Mouse (Mus musculus): Measurements from ENCODE around the gene Pkd1.

Pkd1 gene

GRCm38 (mm10) chr17:24567034-24567779, 17.6 kb downstream of the Pkd1 start:
- DNase-seq = no peak

GRCm38 (mm10) chr17:24569837-24570236, 20.2 kb downstream of the Pkd1 start:
- DNase-seq = no peak

- DNase-seq = no peak
Measured at GRCm38 (mm10) chr17:24572651-24573245, 23.1 kb downstream of the Pkd1 start.

- no peak for DNase-seq
Measured at GRCm38 (mm10) chr17:24573811-24574210, 24.2 kb downstream of the Pkd1 start.

GRCm38 (mm10) chr17:24579532-24579931, 29.9 kb downstream of the Pkd1 start:
- DNase-seq = no peak

GRCm38 (mm10) chr17:24580287-24580686, 30.7 kb downstream of the Pkd1 start:
- peak; percentile 44 to 55 for DNase-seq

- DNase-seq = no peak
Measured at GRCm38 (mm10) chr17:24583599-24584460, 34.2 kb downstream of the Pkd1 start.

GRCm38 (mm10) chr17:24584520-24584919, 34.9 kb downstream of the Pkd1 start:
- no peak for DNase-seq

- no peak for DNase-seq
Measured at GRCm38 (mm10) chr17:24586532-24586931, 36.9 kb downstream of the Pkd1 start.

GRCm38 (mm10) chr17:24590943-24591342, 41.3 kb downstream of the Pkd1 start:
- DNase-seq = peak; percentile 67 to 79

GRCm38 (mm10) chr17:24591695-24592094, 42.1 kb downstream of the Pkd1 start:
- DNase-seq = no peak

- no peak for DNase-seq
Measured at GRCm38 (mm10) chr17:24593248-24593647, 43.6 kb downstream of the Pkd1 start.

- DNase-seq = peak; percentile 28 to 52
Measured at GRCm38 (mm10) chr17:24593992-24594890, 44.6 kb downstream of the Pkd1 start.

GRCm38 (mm10) chr17:24595126-24596072, 45.8 kb downstream of the Pkd1 start:
- DNase-seq = peak; percentile 68 to 77

GRCm38 (mm10) chr17:24596073-24596466, 46.4 kb downstream of the Pkd1 start:
- DNase-seq = peak in 1 of 2 experiments; percentile 35

- peak; percentile 71 to 82 for DNase-seq
Measured at GRCm38 (mm10) chr17:24596471-24597183, 47.0 kb downstream of the Pkd1 start.

- no peak for DNase-seq
Measured at GRCm38 (mm10) chr17:24597989-24598388, 48.4 kb downstream of the Pkd1 start.

GRCm38 (mm10) chr17:24600502-24600901, 50.9 kb downstream of the Pkd1 start:
- DNase-seq = peak; percentile 34 to 39

GRCm38 (mm10) chr17:24603961-24604360, 54.3 kb downstream of the Pkd1 start:
- no peak for DNase-seq

GRCm38 (mm10) chr17:24604557-24604956, 54.9 kb downstream of the Pkd1 start:
- DNase-seq = no peak
